13 mouse cellular contexts compared by ENCODE assay signal in the genomic region with DNA sequence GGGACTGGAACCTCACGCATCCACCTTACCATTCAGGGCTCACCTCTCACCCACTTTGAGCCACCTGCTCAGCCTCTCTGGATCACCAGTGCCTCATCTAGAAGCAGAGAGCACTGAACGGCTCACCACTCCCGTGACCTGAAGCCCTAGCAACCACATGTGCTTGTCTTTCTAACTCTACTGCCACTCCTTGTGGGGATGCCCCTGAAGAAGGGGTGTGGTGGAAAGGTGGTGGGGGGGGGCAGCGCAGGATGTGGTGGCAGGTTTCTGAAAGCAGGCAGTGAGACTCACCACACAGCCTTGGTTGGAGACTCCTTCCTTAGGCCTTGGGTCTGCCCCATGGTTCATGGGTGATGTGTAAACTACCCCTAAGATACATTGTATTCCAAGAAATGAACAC.
DNase-seq lines count a peak whose midpoint lies in the region; ATAC-seq lines count a peak whose summit lies in the region.
"Had no signal": no experiment of that assay in that cellular context is flagged by ENCODE, and none has a peak within 500 bp of the region (broad histone marks: within the 10 kb centered on the region; RNA-seq: fewer than 3 reads in every experiment).

No protein-coding gene starts in this region.

- no peak for DNase-seq in hindbrain, embryonic 10.5 days (ENCODE audit: low spot score)
- peak; percentile 89 for DNase-seq in CD4-positive, CD25-positive, alpha-beta regulatory T cell, adult 2 months (ENCODE audit: low read depth, low spot score)
- peak; percentile 22 to 46 for DNase-seq in thymus, postnatal 10 days (ENCODE audit: low spot score in 2 of 2)
- no peak for DNase-seq in heart, adult 9 months (ENCODE audit: low spot score in 2 of 2)
- DNase-seq in embryo, embryonic 10.5 days (ENCODE audit: low spot score), result no peak
- no peak for DNase-seq in gastrocnemius, postnatal 10 days
- DNase-seq: cerebellum, adult 11 months; kidney, adult 11 months; kidney, postnatal 25 days had no signal

- no peaks in the 10 kb centered on the region for H3K9me3 ChIP-seq in hindbrain, embryonic 10.5 days
- H3K9me3 ChIP-seq in hindbrain, embryonic 13.5 days, result no peaks in the 10 kb centered on the region
- H3K9me3 ChIP-seq: embryonic facial prominence, embryonic 15.5 days; hindbrain, embryonic 12.5 days had no signal

- no peaks in the 10 kb centered on the region for H3K36me3 ChIP-seq in hindbrain, embryonic 10.5 days
- no peaks in the 10 kb centered on the region for H3K36me3 ChIP-seq in hindbrain, embryonic 13.5 days
- H3K36me3 ChIP-seq: embryonic facial prominence, embryonic 15.5 days; hindbrain, embryonic 12.5 days had no signal

- WGBS in hindbrain, embryonic 10.5 days, result 90% methylated on average over 4 of the region's 4 CpGs
- WGBS in hindbrain, embryonic 13.5 days, result 95% methylated on average over 4 of the region's 4 CpGs

- no peak overlapping the region for H3K4me3 ChIP-seq in hindbrain, embryonic 10.5 days
- H3K4me3 ChIP-seq in hindbrain, embryonic 13.5 days, result no peak overlapping the region
- H3K4me3 ChIP-seq: embryonic facial prominence, embryonic 15.5 days; hindbrain, embryonic 12.5 days had no signal

- no peak for ATAC-seq in hindbrain, embryonic 13.5 days (ENCODE audit: low FRiP score)
- ATAC-seq in megakaryocyte, adult 5-6 weeks (ENCODE audit: poor library complexity, severe bottlenecking), result peak; percentile 63

- H3K4me1 ChIP-seq in hindbrain, embryonic 10.5 days (replicated peaks), result peaks cover 27% of the 10 kb centered on the region
- H3K4me1 ChIP-seq in hindbrain, embryonic 13.5 days (replicated peaks), result peaks cover 14% of the 10 kb centered on the region

- H3K27me3 ChIP-seq in hindbrain, embryonic 10.5 days (ENCODE audit: insufficient read depth, poor library complexity, severe bottlenecking), result peaks cover 3% of the 10 kb centered on the region; the same call in 1 of the 2 replicates
- no peaks in the 10 kb centered on the region for H3K27me3 ChIP-seq in hindbrain, embryonic 13.5 days
- H3K27me3 ChIP-seq: embryonic facial prominence, embryonic 15.5 days; hindbrain, embryonic 12.5 days had no signal

- H3K9ac ChIP-seq in hindbrain, embryonic 13.5 days, result no peak overlapping the region
- H3K9ac ChIP-seq: embryonic facial prominence, embryonic 15.5 days; hindbrain, embryonic 12.5 days had no signal

- peak overlapping the region; percentile 29; the same call in 1 of the 2 replicates for H3K27ac ChIP-seq in hindbrain, embryonic 10.5 days
- no peak overlapping the region for H3K27ac ChIP-seq in hindbrain, embryonic 13.5 days

- no peak overlapping the region for H3K4me2 ChIP-seq in hindbrain, embryonic 13.5 days
- H3K4me2 ChIP-seq: hindbrain, embryonic 12.5 days had no signal

Comparison
In these comparisons a context has a peak if more than half of its experiments do, and no peak if none do; other contexts are left out.
1. DNase-seq: peak in CD4-positive, CD25-positive, alpha-beta regulatory T cell, adult 2 months (single experiment) and thymus, postnatal 10 days (2 of 2); none in hindbrain, embryonic 10.5 days (single experiment), heart, adult 9 months (0 of 2), embryo, embryonic 10.5 days (single experiment) and gastrocnemius, postnatal 10 days (single experiment).